Mouse (Mus musculus) adrenal gland, adult 2 months (tissue): Measurements from ENCODE around the gene Ccnc. TPM values are rescaled to one million over a fixed set of nuclear protein-coding genes. Genes with fewer than 3 reads are reported as not detected.

Experiments
- DNase-seq: peaks from one replicate; pipeline ENCODE4 v3.0.0; 2021
- polyA plus RNA-seq: library from polyadenylated mRNA; depleted of rRNA; stranded (reverse); fragments of >200 nt; gene quantifications from 2 replicates; pipeline ENCODE4 v1.2.3, GENCODE M21; 2012; rRNA removed
- total RNA-seq, 2 experiments: library from RNA; stranded (reverse); gene quantifications; 2 replicates each; pipeline ENCODE4 v1.2.3; 2021

Ccnc gene
- total and polyA plus RNA-seq, 3 experiments, result 2.7 to 26.9 (median 18.5) TPM

- DNase-seq, result no peak
These were observed 74.1 kb downstream of the Ccnc start for GRCm38 (mm10) chr4:21801620-21802019.

- no peak for DNase-seq
These were observed 79.7 kb downstream of the Ccnc start for GRCm38 (mm10) chr4:21807204-21807603.

Other genes starting within 250 kb of the Ccnc start
- not detected for gene Prdm13, start 41.7 kb upstream of the Ccnc start, total RNA-seq
- gene Prdm13, start 41.7 kb upstream of the Ccnc start, polyA plus RNA-seq, result 0.03 TPM in 1 of 2 replicates, not detected in the other
- 10 to 100 TPM; 17.0 to 21.0 TPM for gene Usp45, start 39.5 kb downstream of the Ccnc start, total RNA-seq
- gene Usp45, start 39.5 kb downstream of the Ccnc start, polyA plus RNA-seq, result 2.4 and 2.9 TPM in 2 replicates
- gene Tstd3, start 39.5 kb downstream of the Ccnc start, total RNA-seq, result 10 to 100 TPM in 1 of 2 experiments, 1 to 10 TPM in 1; 8.9 to 12.2 TPM
- 0.54 and 0.56 TPM in 2 replicates for gene Tstd3, start 39.5 kb downstream of the Ccnc start, polyA plus RNA-seq
- 100 to 1,000 TPM in 1 of 2 experiments, 10 to 100 TPM in 1; 75.0 to 105 TPM for gene Pnisr, start 119.9 kb downstream of the Ccnc start, total RNA-seq
- 17.0 and 30.9 TPM in 2 replicates for gene Pnisr, start 119.9 kb downstream of the Ccnc start, polyA plus RNA-seq
- 10 to 100 TPM; 14.5 to 22.7 TPM for gene Coq3, start 152.0 kb downstream of the Ccnc start, total RNA-seq
- gene Coq3, start 152.0 kb downstream of the Ccnc start, polyA plus RNA-seq, result 1.6 TPM in 2 replicates
- 1 to 10 TPM; 3.2 to 5.8 TPM for gene Faxc, start 203.6 kb downstream of the Ccnc start, total RNA-seq
- 1.0 and 1.2 TPM in 2 replicates for gene Faxc, start 203.6 kb downstream of the Ccnc start, polyA plus RNA-seq